Mouse (Mus musculus): ENCODE results near the gene Gm21976. TPM values are rescaled to one million over a fixed set of nuclear protein-coding genes. Genes with fewer than 3 reads are reported as not detected.

Gm21976 gene
- polyA plus RNA-seq, 1 experiment, result not detected

DNA sequence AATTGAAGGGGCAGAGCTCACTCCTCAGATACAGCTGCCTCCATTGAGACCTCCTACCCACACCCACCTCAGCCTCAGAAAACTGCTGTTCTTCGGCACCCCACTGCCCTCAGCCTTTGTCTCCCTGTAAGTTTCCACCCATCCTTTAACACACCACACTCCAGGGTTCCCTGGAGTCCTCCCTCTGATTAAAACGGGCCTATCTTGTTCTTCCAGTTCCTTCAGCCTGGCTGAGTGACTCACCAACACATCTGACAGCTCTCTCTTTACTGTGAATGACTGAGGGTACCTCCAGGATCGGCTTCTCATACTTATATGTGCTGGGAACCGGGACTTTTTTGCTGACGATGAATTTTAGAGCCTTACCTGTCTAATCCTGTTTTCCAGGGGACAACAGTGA lies 16.4 kb downstream of the Gm21976 start:
- DNase-seq (ENCODE audit: low read depth, low spot score), result no peak
- WGBS, result 28% methylated on average over 5 of the region's 5 CpGs

DNA sequence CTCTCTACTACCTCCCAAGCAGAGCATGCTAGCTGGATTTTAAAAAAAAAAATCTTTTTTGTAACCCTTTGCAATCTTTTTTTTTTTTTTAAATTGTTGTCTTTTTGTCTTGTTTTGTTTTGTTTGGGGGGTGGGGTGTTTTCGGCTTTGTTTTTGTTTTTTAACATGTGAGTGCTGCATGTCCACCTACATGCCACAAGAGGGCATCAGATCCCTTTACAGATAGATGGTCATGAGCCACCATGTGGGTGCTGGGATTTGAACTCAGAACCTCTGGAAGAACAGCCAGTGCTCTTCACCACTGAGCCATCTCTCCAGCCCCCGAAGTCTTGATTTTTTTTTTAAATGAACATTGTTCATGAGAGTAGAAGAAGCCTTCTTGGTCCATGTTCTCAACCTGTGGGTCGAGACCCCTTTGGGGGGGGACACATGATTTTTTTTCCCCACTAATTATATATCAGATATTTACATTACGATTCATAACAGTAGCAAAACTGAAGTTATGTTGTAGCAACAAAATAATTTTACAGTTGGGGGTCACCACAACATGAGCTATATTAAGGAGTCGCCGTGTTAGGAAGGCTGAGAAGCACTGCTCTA lies 18.3 kb downstream of the Gm21976 start:
- DNase-seq (ENCODE audit: low read depth, low spot score), result no peak
- 89% methylated on average over 6 of the region's 6 CpGs for WGBS

DNA sequence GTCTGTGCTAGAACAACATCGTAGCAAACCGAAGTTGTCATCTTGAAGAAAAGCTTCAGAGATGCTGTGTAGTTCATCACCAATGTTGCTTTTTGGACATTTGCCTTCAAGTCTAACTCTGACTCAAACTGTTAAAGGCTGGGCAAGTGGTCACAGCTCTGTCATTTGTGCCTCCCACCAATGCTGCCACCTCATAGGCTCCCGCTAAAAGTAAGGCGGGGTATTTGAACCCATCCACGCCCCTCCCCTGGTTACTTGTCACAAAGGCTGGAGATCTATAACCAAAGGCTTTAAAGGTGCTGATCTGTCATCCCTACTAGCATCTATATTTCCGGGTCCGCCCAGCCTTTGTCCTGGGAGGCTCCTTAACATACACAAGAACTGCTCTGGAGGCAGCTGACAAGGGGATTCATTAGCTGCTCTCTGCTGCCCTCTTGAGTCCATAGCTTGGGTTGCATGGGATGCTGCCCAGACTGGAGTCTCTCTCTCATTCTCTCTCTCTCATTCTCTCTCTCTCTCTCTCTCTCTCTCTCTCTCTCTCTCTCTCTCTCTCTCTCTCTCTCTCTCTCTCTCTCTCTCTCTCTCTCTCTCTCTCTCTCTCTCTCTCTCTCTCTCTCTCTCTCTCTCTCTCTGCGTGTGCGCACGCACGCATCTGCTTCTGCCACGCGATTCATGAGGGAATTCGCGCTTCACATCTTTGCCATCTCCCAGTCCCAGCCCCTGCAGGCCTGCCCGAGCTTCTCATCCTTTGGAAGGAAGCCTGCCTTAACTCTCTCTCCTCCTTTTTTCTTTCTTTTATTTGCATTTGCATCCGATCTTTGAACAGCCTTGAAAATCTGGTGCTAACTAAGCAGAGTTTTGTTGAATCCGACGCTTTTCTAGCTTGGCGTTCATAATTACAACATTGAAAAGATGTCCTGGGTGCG lies 19.4 kb downstream of the Gm21976 start:
- WGBS, result 46% methylated on average over 21 of the region's 21 CpGs
- peak; percentile 71 for DNase-seq (ENCODE audit: low read depth, low spot score)

DNA sequence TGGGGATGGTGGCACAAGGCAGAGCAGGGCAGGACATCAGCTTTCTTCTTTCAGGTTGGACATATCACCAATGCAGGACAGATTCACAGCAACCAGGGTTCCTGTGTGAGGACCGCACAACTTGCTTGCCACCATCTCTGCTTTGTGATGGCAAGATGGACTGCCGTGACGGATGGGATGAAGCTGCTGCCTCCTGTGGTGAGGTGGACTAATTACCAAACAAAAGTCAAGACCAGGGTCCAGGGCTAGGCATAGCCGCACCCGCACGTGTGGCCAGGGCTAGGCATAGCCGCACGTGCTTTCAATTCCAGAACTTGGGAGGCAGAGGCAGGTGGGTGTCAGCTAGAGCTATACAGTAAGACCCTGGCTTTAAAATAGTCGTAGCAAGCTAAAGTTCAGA lies 25.6 kb downstream of the Gm21976 start:
- no peak for DNase-seq (ENCODE audit: low read depth, low spot score)
- WGBS, result 91% methylated on average over 9 of the region's 9 CpGs

DNA sequence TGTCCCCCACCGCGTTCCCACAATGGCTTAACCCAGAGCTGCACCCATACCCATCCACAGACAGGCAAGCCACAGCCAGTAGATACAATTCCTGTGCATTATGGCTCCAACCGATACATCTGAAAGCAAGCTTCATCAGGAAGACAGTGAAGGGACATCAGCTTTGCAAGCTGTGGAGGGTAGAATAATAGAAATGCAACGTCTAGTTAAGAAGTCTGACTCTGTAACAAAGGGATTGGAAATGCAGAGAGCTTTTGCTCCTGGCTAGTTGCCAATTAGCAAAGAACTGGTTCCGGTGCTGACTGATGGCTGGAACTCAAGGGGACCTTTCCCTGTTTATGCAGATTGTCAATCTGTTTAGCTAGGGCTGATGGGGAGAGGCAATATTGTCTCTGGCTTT lies 26.7 kb downstream of the Gm21976 start:
- 32% methylated on average over 5 of the region's 5 CpGs for WGBS
- no peak for DNase-seq (ENCODE audit: low read depth, low spot score)

DNA sequence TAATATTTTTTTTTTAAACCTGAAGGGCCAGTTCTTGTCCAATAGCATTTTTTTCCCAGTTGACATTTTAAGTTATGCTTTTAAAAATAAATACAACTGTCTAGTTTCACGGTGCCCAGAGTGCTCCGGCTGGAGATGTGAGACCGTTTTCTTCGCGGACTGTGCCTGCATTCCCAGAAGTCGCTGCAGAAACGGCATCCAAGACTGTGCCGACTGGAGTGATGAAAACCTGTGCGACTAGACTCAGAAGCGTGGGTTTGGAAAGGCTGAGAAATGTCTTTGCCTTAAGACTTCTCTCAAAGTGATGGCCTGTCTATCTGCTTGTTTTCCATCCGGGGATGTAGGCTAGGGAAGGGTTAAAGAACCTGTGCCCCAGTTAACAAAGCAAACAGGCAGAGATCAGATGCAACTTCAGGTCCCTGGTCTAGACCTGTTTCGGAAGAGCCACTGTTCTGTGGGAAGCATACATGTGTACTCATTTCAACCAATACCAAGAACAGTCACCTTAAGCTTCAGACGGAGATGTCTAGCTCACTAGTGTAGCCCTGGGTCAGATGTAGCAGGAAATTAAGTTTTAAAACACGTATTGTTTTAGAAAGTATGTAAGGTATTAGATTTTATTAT lies 27.3 kb downstream of the Gm21976 start:
- 42% methylated on average over 14 of the region's 14 CpGs for WGBS

DNA sequence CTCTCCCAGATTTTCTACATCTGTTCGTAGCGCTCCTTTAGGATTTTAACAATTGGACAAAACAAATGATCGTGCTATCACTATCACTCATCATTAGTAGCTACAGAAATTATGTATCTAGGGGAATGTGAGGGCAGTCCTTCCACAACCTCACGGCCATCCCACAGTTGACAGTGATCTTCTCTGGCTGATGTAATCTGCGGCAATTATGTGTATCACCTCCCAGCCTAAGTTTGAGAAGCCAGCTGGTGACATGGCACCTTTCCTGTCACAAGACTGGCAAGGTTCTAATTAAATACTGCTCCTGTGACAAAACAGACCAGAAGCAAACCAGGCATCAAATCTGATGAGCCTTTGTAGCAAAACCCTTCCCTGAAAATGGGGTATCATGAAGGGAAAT lies 28.3 kb downstream of the Gm21976 start:
- WGBS, result 86% methylated on average over 5 of the region's 5 CpGs
- no peak for DNase-seq (ENCODE audit: low read depth, low spot score)

More for the DNA sequence above, 27.3 kb downstream of the Gm21976 start:
- no peak for DNase-seq (ENCODE audit: low read depth, low spot score)

DNA sequence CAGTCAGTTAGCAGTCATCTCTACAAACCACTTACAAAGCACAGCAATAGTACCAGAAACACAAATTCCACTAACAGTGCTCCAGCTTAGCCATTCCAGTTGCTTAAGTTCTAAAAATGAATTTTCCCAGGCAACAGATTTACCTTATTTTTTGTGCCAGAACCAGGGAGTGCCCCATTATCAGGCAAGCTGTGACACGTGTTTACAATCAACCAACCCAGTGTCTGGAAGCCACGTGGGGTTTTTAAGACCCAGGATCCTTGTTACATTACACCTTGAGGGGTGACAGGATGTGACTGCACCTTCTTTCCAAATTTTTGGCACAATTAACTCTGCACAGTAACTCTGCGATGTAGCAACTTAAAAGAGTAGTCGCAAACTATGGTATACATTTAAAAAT lies 29.0 kb downstream of the Gm21976 start:
- WGBS, result 75% methylated on average over 4 of the region's 4 CpGs
- no peak for DNase-seq (ENCODE audit: low read depth, low spot score)

DNA sequence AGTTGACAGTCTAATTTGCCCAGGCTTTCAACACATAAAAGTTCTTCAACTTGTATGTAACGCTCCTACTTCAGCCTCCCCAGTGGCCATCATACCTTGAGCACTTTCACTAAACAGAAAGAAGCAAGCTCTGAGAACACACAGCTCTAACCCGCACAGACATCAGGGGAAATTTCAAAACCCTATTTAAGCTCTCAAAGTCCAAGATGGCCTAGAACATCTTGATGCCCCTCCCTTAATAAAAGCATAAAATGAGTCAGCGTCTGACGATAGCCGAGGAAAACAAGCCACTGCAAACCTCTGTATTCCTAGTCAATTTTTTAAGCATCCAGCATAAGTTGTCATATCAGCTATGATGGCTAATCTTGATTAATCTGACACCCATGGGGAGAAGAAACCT lies 31.9 kb downstream of the Gm21976 start:
- no peak for DNase-seq (ENCODE audit: low read depth, low spot score)
- WGBS, result 36% methylated on average over 5 of the region's 5 CpGs

DNA sequence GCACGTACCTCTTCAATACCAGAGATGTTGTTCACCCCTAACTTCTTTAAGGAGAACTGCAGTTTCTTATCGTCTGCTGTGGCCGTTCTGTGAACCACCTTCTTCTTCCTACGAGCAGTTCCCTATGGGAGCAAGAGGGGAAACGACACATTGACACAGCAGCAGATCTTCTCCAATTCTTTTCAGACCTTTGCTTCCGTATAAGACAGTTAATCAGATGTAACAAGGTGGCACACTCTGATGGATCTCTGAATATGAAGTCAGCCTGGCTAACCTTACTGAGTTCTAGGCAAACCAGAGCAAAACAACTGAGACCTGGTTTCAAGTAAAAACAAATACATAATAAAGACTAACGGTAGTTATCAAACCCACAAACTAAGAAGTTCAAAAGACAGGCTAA lies 33.9 kb downstream of the Gm21976 start:
- no peak for DNase-seq (ENCODE audit: low read depth, low spot score)
- WGBS, result 58% methylated on average over 7 of the region's 7 CpGs

DNA sequence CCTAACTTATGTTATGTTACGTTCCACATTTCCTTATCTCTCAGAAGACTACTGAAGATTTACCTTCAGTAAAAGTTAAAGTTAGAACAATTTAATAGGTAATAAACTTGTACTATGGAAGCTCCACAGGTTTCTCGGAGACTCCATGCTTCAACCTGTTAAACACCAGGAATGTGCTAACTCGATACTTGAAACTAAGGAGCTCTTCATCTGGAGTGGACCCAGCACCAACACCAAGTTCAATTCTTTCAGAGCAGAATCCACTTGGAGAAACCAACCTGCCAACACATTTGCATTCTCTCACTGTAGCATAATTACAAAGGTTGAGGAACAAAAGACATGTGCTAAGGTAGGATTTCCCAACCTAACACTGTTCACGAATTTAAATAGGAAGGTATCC lies 35.4 kb downstream of the Gm21976 start:
- DNase-seq (ENCODE audit: low read depth, low spot score), result no peak
- WGBS, result 28% methylated on average over 4 of the region's 4 CpGs

DNA sequence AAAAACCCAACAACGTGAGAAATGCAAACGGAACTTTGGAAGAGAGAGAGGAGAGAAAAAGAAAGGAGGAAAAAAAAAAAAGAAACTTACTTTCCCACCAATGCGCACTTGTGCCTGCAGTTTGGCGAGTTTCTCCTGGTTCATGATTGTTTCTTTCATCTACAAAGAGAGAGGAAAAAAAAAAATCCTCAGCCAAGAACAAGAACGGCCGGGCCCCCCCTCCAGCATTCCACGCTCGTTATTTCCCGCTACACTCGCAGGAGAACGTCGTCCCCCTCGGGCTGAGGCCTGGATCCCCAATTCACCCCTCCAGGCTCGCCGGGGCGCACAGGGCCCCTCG lies 36.4 kb downstream of the Gm21976 start:
- WGBS, result 1% methylated on average over 17 of the region's 17 CpGs
- no peak for DNase-seq (ENCODE audit: low read depth, low spot score)

DNA sequence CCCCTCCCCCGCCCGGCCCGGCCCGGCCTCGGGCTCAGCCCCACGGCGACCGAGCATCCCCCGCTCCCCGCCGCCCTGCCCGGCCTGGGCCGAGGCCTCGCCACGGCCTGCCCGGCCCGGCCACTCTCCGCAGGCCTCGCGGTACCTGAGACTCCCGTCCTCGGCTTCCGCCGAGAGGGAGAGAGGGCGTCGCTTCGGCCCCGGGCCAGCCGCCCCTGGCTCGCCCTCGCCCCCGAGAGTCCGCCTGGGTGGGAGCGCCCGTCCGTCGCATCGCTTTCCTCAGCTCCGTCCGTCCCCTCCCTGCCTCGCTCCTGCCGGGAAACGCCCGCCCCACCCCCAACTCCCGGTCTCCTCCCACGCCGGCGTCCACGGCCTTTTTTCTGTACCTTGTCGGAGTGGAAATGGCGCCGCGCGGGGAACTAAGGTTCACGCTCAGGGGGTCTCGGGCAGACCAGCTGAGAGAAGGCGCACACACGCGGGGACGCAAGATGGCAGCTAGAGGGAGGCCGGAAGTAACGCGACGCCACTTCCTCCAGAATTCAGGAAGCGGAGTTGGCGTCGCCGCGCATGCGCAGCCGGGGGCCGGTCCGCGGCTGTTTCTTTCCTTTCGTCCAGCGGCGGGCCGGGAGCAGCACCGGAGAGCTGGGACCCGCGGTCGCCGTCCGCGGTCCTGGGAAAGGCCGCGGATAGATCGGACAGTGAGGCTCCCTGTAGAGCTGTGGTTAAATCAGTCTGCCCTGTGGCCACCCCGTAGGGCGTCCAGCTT lies 37.0 kb downstream of the Gm21976 start, which contains the start of gene Btf3:
Gene Btf3, minus strand, starts transcription at position 527 of the 766 bp plus-strand sequence.
- DNase-seq (ENCODE audit: low read depth, low spot score), result peak; percentile 80
- WGBS, result under 1% methylated on average over 70 of the region's 90 CpGs

DNA sequence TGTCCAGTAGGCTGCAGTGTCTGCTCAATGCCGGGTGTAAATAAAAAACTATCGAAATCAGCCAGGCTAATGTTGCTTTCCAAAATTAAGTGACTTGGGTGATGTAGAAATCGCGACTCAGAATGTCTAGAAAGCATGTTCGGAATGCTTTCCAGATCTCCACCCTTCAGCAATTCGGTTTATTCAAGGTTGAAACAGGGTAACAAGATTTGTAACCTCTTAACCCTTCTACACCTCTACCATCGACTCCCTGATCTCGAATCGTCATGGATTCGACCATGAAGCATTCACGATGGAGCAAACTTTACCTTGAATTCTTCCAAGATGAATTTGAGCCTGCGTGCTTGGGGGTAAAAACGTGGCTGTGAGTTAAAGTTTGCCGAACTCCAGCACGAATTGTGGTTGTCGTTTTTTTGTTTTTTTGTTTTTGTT lies 37.6 kb downstream of the Gm21976 start:
- DNase-seq (ENCODE audit: low read depth, low spot score), result no peak
- WGBS, result 2% methylated on average over 16 of the region's 16 CpGs

DNA sequence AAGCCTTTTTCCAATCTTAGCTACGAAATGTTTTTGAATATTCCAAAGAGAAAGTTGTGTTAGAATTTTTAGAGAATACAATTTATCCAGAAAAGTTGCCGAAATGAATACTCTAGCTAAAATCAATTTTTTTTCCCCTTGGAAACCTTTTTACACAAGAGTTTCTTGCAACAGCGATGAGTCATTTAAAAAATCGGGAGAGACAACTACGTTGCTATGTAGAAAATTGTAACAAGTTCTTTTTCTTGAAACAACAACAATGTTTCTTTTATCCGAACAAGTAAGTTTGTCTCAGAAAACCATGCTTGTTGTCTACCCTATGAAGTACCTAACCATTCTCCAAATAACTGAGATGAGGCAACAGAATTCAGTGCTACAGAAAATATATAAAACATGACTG lies 38.2 kb downstream of the Gm21976 start:
- DNase-seq (ENCODE audit: low read depth, low spot score), result no peak
- WGBS, result 86% methylated on average over 6 of the region's 6 CpGs

DNA sequence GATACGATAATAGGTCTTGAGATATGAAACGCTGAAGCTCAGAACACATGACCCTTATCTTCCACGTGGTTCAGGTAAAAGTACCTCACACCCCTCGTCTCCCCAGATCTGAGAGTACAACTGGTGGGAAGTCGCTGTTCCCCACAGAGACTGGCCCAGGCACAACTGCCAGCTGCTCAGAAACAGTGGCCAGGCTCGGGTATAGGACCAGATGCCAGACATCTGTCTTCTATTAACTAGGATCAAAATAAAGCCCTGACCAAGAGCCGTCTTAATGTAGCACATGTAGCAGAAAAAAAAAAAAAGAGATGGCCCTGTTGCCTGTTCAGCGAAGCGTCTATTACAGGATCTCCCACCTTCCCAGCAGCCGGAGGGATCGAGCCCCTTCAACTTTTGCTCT lies 45.3 kb downstream of the Gm21976 start:
- 85% methylated on average over 11 of the region's 11 CpGs for WGBS
- no peak for DNase-seq (ENCODE audit: low read depth, low spot score)

DNA sequence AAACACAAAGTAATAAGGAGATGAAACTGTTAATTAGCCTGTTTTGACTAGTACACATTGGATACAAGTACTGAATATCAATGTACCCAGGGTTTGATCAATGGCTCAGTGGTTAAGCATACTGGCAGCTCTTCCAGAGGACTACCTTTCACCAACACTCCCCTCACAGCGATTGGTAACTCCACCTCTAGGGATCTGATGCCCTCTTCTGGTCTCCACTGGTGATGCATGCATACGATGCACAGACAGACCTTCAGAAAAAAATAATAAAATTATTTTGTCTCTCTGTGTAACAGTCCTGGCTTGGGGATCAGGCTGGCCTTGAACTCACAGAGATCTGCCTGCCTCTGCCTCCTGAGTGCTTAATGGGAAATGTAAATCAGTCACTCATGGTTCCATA lies 52.4 kb downstream of the Gm21976 start:
- DNase-seq (ENCODE audit: low read depth, low spot score), result no peak
- 25% methylated on average over 2 of the region's 2 CpGs for WGBS

DNA sequence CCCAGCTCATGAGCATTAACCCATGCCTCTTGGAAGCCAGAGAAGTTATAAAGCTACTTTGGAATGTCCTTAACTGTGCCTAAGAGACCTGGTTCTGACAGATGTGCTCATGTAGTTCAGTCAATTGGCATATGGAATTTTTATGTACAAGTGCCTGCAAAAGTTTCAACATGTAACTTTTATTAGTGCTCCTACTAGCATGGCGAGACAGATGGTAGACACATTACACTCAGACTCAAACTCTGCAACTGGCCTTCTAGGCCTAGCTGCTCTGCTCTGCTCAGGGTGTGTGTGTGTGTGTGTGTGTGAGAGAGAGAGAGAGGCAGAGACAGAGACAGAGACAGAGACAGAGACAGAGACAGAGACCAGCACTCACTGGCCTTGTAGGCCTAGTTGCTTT lies 56.5 kb downstream of the Gm21976 start:
- no peak for DNase-seq (ENCODE audit: low read depth, low spot score)
- 87% methylated on average over 1 of the region's 1 CpGs for WGBS

DNA sequence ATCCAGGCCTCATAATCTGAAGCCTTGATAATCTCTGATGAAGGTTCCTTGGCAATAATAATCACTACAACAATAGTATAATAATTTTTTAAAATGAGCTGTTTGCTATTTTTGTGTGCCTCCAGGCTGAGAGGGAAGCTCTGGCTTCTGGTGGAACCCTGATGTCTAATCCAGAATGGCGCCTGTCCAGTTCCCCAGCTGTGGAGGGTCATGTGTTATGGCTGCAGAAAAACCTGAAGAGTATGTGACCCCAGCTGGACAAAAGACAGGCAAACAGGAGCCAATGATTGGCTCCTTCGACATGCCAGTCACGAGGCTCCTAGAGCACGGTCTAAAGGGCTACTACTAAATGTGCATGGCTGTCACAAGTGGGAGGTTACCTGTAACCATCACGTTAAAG lies 60.8 kb downstream of the Gm21976 start:
- no peak for DNase-seq (ENCODE audit: low read depth, low spot score)
- 68% methylated on average over 5 of the region's 5 CpGs for WGBS

DNA sequence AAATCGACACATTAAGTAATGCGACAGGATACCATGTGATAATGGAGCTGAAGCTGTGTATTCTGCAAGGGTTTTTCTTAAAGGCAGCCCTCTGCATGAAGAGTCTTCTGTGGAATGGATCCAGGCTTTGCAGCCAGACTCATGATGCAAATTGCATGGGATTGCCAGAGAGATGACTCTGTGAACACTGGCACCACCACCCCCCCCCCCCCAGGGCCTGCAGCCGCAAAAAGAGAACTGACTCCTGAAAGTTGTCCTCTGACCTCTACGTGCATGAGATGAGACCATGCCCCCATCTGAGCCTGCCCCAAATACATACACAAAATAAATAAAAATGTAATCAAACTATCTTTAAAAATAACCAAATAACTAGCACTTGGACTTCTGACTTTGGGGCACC lies 69.8 kb downstream of the Gm21976 start:
- DNase-seq (ENCODE audit: low read depth, low spot score), result no peak
- WGBS, result 75% methylated on average over 4 of the region's 4 CpGs
